ENCODE assay signal across 8 mouse cellular contexts in the genomic region with DNA sequence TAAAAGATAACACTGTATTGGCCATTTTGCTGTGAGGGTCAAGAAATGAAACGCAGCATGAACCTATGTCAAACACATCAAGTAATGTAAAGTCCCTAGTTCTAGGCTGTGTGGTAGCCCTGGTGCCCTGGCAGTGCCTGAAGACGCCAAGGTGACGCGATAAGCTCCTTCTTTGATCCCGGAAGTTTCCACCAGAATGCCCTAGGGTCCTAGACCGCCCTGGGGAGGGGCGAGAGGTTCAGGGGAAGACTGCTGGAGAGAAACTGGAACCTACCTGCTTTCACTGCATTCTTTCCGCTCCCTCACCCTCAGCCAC.
A peak's percentile ranks its signal among the peaks of the same experiment; 100 is the strongest.
DNase-seq lines count a peak whose midpoint lies in the region; ATAC-seq and TF ChIP-seq lines count a peak whose summit lies in the region.

No protein-coding gene starts in this region.

- ATAC-seq in heart, embryonic 11.5 days (replicated peaks; ENCODE audit: insufficient number of reproducible peaks, low FRiP score, low TSS enrichment): no peak
- ATAC-seq in forebrain, embryonic 13.5 days: no peak
- peak; percentile 31; the same call in 1 of the 2 replicates for ATAC-seq in liver, embryonic 13.5 days (ENCODE audit: low read depth)
- ATAC-seq in monocyte, adult 5-6 weeks (replicated peaks; ENCODE audit: insufficient number of reproducible peaks, low FRiP score, low TSS enrichment, poor library complexity, severe bottlenecking): no peak; the same call in 1 of the 2 replicates

- H3K4me1 ChIP-seq in heart, embryonic 11.5 days (ENCODE audit: control insufficient read depth, insufficient read depth, low read length): peaks cover 2% of the 10 kb centered on the region; the same call in 1 of the 2 replicates
- H3K4me1 ChIP-seq in CH12.LX (ENCODE audit: control insufficient read depth in 1 of 2, insufficient read depth in 2 of 2): peaks cover 13 to 46% of the 10 kb centered on the region in 2 experiments; a peak in 3 of 4 replicates
- H3K4me1 ChIP-seq in forebrain, embryonic 13.5 days: peaks cover 18% of the 10 kb centered on the region
- peaks cover 15% of the 10 kb centered on the region for H3K4me1 ChIP-seq in liver, embryonic 13.5 days (replicated peaks)

- in situ Hi-C loops in CH12.LX (cut with MboI; ENCODE audit: low pct_ligation_motif_present, low pct_unique_long_range_greater_than_20kb, low sequenced_read_pairs): no loop called here

- peak overlapping the region; percentile 89 for H3K27ac ChIP-seq in heart, embryonic 11.5 days (ENCODE audit: low read depth, low read length)
- H3K27ac ChIP-seq in CH12.LX (ENCODE audit: insufficient read depth, low read depth): no peak overlapping the region
- H3K27ac ChIP-seq in forebrain, embryonic 13.5 days: no peak overlapping the region
- no peak overlapping the region; the same call in 1 of the 2 replicates for H3K27ac ChIP-seq in liver, embryonic 13.5 days

- H3K4me3 ChIP-seq in heart, embryonic 11.5 days (ENCODE audit: low read depth, low read length): peak overlapping the region; percentile 80
- H3K4me3 ChIP-seq in CH12.LX (replicated peaks in 1 of 3; ENCODE audit: low read depth in 2 of 3, low read length in 2 of 3, poor library complexity in 1 of 3): peak overlapping the region; percentile 36 to 71 (median 60)
- H3K4me3 ChIP-seq in forebrain, embryonic 13.5 days: peak overlapping the region; percentile 58
- peak overlapping the region; percentile 61 for H3K4me3 ChIP-seq in liver, embryonic 13.5 days (replicated peaks)

- H3K4me2 ChIP-seq in heart, embryonic 11.5 days: peak overlapping the region; percentile 94
- H3K4me2 ChIP-seq in CH12.LX (ENCODE audit: insufficient read depth, low read depth, poor library complexity, severe bottlenecking): peak overlapping the region; percentile 86
- H3K4me2 ChIP-seq in forebrain, embryonic 13.5 days: peak overlapping the region; percentile 91
- H3K4me2 ChIP-seq in liver, embryonic 13.5 days: peak overlapping the region; percentile 81

- H3K9ac ChIP-seq in heart, embryonic 11.5 days (ENCODE audit: low read depth, low read length): peak overlapping the region; percentile 85
- H3K9ac ChIP-seq in CH12.LX (ENCODE audit: insufficient read depth, low read depth): peak overlapping the region; percentile 12; the same call in 1 of the 2 replicates
- peak overlapping the region; percentile 69 for H3K9ac ChIP-seq in forebrain, embryonic 13.5 days
- H3K9ac ChIP-seq in liver, embryonic 13.5 days: peak overlapping the region; percentile 55; the same call in 1 of the 2 replicates

- dilution Hi-C loops in CH12.LX (cut with MboI; ENCODE audit: extremely low pct_ligation_motif_present, extremely low pct_unique_long_range_greater_than_20kb, low sequenced_read_pairs): no loop called here

- H3K27me3 ChIP-seq in heart, embryonic 11.5 days (ENCODE audit: control insufficient read depth, insufficient read depth, low read length): no peaks in the 10 kb centered on the region
- H3K27me3 ChIP-seq in CH12.LX (replicated peaks): no peaks in the 10 kb centered on the region
- H3K27me3 ChIP-seq in forebrain, embryonic 13.5 days: peaks cover 32% of the 10 kb centered on the region
- peaks cover 24% of the 10 kb centered on the region for H3K27me3 ChIP-seq in liver, embryonic 13.5 days

- H3K36me3 ChIP-seq in heart, embryonic 11.5 days (ENCODE audit: control insufficient read depth, insufficient read depth, low read length): no peaks in the 10 kb centered on the region
- no peaks in the 10 kb centered on the region for H3K36me3 ChIP-seq in CH12.LX (replicated peaks in 1 of 2; ENCODE audit: control insufficient read depth in 1 of 2, insufficient read depth in 1 of 2, low read length in 1 of 2)
- H3K36me3 ChIP-seq in forebrain, embryonic 13.5 days (ENCODE audit: poor library complexity, severe bottlenecking): no peaks in the 10 kb centered on the region
- H3K36me3 ChIP-seq in liver, embryonic 13.5 days: no peaks in the 10 kb centered on the region

- H3K79me2 ChIP-seq in CH12.LX (replicated peaks; ENCODE audit: control insufficient read depth, extremely low read depth, insufficient read depth, poor library complexity, severe bottlenecking): no peaks in the 10 kb centered on the region

- TF ChIP-seq RAD21 in CH12.LX (IDR thresholded peaks at IDR 0.05; ENCODE audit: low read depth, low read length): no peak

- TF ChIP-seq POLR2A in CH12.LX (IDR thresholded peaks at IDR 0.05; ENCODE audit: low read depth, low read length): 0 out of 2 replicates have a peak, but pooled peaks have one; percentile 14

- no peak for DNase-seq in heart, postnatal 4 days
- DNase-seq in CH12.LX (ENCODE audit: extremely low read depth): peak; percentile 45
- DNase-seq in liver, embryonic 13.5 days: no peak
- no peak for DNase-seq in embryo, embryonic 10.5 days (ENCODE audit: low spot score)
- DNase-seq in urinary bladder, postnatal 4 days (ENCODE audit: low spot score in 2 of 2): no peak

- 1% methylated on average over 8 of the region's 8 CpGs for WGBS in heart, embryonic 11.5 days (ENCODE audit: insufficient replicate concordance)
- WGBS in forebrain, embryonic 13.5 days: 2% methylated on average over 8 of the region's 8 CpGs
- WGBS in liver, embryonic 13.5 days (ENCODE audit: insufficient replicate concordance): 2% methylated on average over 8 of the region's 8 CpGs

- no peak for TF ChIP-seq CTCF in CH12.LX (conservative IDR thresholded peaks at IDR 0.05 in 1 of 2, IDR thresholded peaks at IDR 0.05 in 1 of 2; ENCODE audit: low read depth in 2 of 2, low read length in 2 of 2)

- TF ChIP-seq EP300 in CH12.LX (IDR thresholded peaks at IDR 0.05; ENCODE audit: low read length): no peak

- H3K9me3 ChIP-seq in heart, embryonic 11.5 days (replicated peaks; ENCODE audit: control insufficient read depth, low read length): no peaks in the 10 kb centered on the region
- H3K9me3 ChIP-seq in CH12.LX (replicated peaks; ENCODE audit: low read length): no peaks in the 10 kb centered on the region
- no peaks in the 10 kb centered on the region for H3K9me3 ChIP-seq in forebrain, embryonic 13.5 days (replicated peaks)
- H3K9me3 ChIP-seq in liver, embryonic 13.5 days (replicated peaks): no peaks in the 10 kb centered on the region

TF ChIP-seq in CH12.LX, 34 proteins besides CTCF, POLR2A, EP300 and RAD21:
- TF ChIP-seq PAX5 (IDR thresholded peaks at IDR 0.05; ENCODE audit: low read length): no peak
- no peak for TF ChIP-seq NELFE (IDR thresholded peaks at IDR 0.05; ENCODE audit: low read depth, low read length)
- TF ChIP-seq ZMIZ1 (IDR thresholded peaks at IDR 0.05; ENCODE audit: low read depth, low read length): no peak
- TF ChIP-seq RCOR1 (conservative IDR thresholded peaks at IDR 0.05; ENCODE audit: low read depth, low read length): 0 out of 2 replicates have a peak, but pooled peaks have one; percentile 1
- peak; percentile 67 for TF ChIP-seq ELF1 (IDR thresholded peaks at IDR 0.05; ENCODE audit: low read depth, low read length)

Comparison
In these comparisons a context has a peak if more than half of its experiments do, and no peak if none do; other contexts are left out.
1. H3K9ac ChIP-seq: peak in every context shown above with its lines; median percentile 85 in heart, embryonic 11.5 days; 69 in forebrain, embryonic 13.5 days; 55 in liver, embryonic 13.5 days; 12 in CH12.LX.